Mouse (Mus musculus) ES-Bruce4 (cell line): ENCODE measurements around the gene 6330409D20Rik.

Source experiments
- CTCF ChIP-seq: IDR thresholded peaks from one replicate; pipeline ENCODE4 v1.8.1; 2011; ENCODE audit warnings: low read depth, low read length
- EP300 ChIP-seq: IDR thresholded peaks from 2 replicates; pipeline ENCODE4 v1.6.1; 2011; ENCODE audit warnings: low read depth, low read length; ENCODE audit not compliant: insufficient read depth

GRCm38 (mm10) chr2:32761361-32761760 lies 20.5 kb upstream of the 6330409D20Rik start:
- TF ChIP-seq CTCF (no peak), EP300 (no peak)
